Mouse (Mus musculus): ENCODE results near the gene Syt16.

GRCm38 (mm10) chr12:74084389-74084788, 86.9 kb downstream of the Syt16 start:
- TF ChIP-seq CTCF (IDR thresholded peaks at IDR 0.05; ENCODE audit: low read depth) (no peak), EP300 (IDR thresholded peaks at IDR 0.05; ENCODE audit: low read depth) (no peak)

Data from liver, postnatal 0 days (tissue).